In genomic region chr12:104901320-104901719, GRCm38 (mm10) we compare ENCODE assay signal across 14 mouse cellular contexts. TPM values are rescaled to one million over a fixed set of nuclear protein-coding genes. Genes with fewer than 3 reads are reported as not detected.
DNase-seq lines count a peak whose midpoint lies in the region; ATAC-seq and TF ChIP-seq lines count a peak whose summit lies in the region.
"Had no signal": no experiment of that assay in that cellular context is flagged by ENCODE, and none has a peak within 500 bp of the region (broad histone marks: within the 10 kb centered on the region; RNA-seq: fewer than 3 reads in every experiment).

No protein-coding gene starts in this region.

- TF ChIP-seq POLR2A in lung, adult 2 months (IDR thresholded peaks at IDR 0.05; ENCODE audit: borderline replicate concordance, extremely low read depth, low read depth, low read length), result no peak

- no peaks in the 10 kb centered on the region for H3K9me3 ChIP-seq in lung, embryonic 14.5 days (ENCODE audit: low read depth, low read length)
- no peaks in the 10 kb centered on the region for H3K9me3 ChIP-seq in embryonic facial prominence, embryonic 14.5 days (ENCODE audit: control insufficient read depth, low read length)
- no peaks in the 10 kb centered on the region for H3K9me3 ChIP-seq in hindbrain, embryonic 16.5 days (ENCODE audit: control insufficient read depth, low read length)
- no peaks in the 10 kb centered on the region for H3K9me3 ChIP-seq in neural tube, embryonic 14.5 days (ENCODE audit: control insufficient read depth, low read length)

- no peaks in the 10 kb centered on the region; the same call in 1 of the 2 replicates for H3K4me1 ChIP-seq in lung, embryonic 14.5 days (ENCODE audit: insufficient read depth)
- H3K4me1 ChIP-seq in lung, adult 2 months (ENCODE audit: control insufficient read depth, insufficient read depth, low read length), result no peaks in the 10 kb centered on the region
- peaks cover 18% of the 10 kb centered on the region for H3K4me1 ChIP-seq in embryonic facial prominence, embryonic 14.5 days (ENCODE audit: control insufficient read depth, insufficient read depth, low read length)
- peaks cover 12% of the 10 kb centered on the region for H3K4me1 ChIP-seq in hindbrain, embryonic 16.5 days (ENCODE audit: control insufficient read depth, insufficient read depth, low read depth, low read length)
- peaks cover 4% of the 10 kb centered on the region; the same call in 1 of the 2 replicates for H3K4me1 ChIP-seq in neural tube, embryonic 14.5 days (ENCODE audit: control insufficient read depth, insufficient read depth, low read length)

- no peaks in the 10 kb centered on the region for H3K36me3 ChIP-seq in lung, embryonic 14.5 days (ENCODE audit: insufficient read depth)
- H3K36me3 ChIP-seq in embryonic facial prominence, embryonic 14.5 days (ENCODE audit: control insufficient read depth, insufficient read depth, low read length), result no peaks in the 10 kb centered on the region
- no peaks in the 10 kb centered on the region for H3K36me3 ChIP-seq in hindbrain, embryonic 16.5 days (ENCODE audit: control insufficient read depth, insufficient read depth, low read length)
- H3K36me3 ChIP-seq in neural tube, embryonic 14.5 days (ENCODE audit: control insufficient read depth, insufficient read depth, low read length), result no peaks in the 10 kb centered on the region

- no peak for ATAC-seq in lung, embryonic 14.5 days (ENCODE audit: insufficient read depth)
- peak; percentile 37 for ATAC-seq in embryonic facial prominence, embryonic 14.5 days (ENCODE audit: low read depth)
- ATAC-seq in hindbrain, embryonic 16.5 days, result peak; percentile 34
- ATAC-seq in neural tube, embryonic 14.5 days (ENCODE audit: low read depth), result no peak
- no peak for ATAC-seq in megakaryocyte progenitor cell, adult 5-6 weeks (replicated peaks; ENCODE audit: poor library complexity)

- no peak overlapping the region for H3K4me3 ChIP-seq in lung, embryonic 14.5 days (ENCODE audit: low read depth, low read length)
- H3K4me3 ChIP-seq in lung, adult 2 months (replicated peaks; ENCODE audit: extremely low read depth, low read depth, low read length), result no peak overlapping the region
- no peak overlapping the region for H3K4me3 ChIP-seq in embryonic facial prominence, embryonic 14.5 days (ENCODE audit: low read depth, low read length)
- no peak overlapping the region for H3K4me3 ChIP-seq in hindbrain, embryonic 16.5 days (ENCODE audit: low read length)
- no peak overlapping the region for H3K4me3 ChIP-seq in neural tube, embryonic 14.5 days (ENCODE audit: low read depth, low read length)

- no peak for TF ChIP-seq CTCF in lung, embryonic 14.5 days (IDR thresholded peaks at IDR 0.05; ENCODE audit: low read depth)
- TF ChIP-seq CTCF in lung, adult 2 months (IDR thresholded peaks at IDR 0.05; ENCODE audit: insufficient read depth, low read length), result no peak

- DNase-seq in lung, embryonic 14.5 days, result peak; percentile 18
- no peak for DNase-seq in lung, adult 2 months
- DNase-seq in embryonic facial prominence, embryonic 14.5 days (ENCODE audit: low spot score), result peak; percentile 78
- no peak for DNase-seq in natural killer cell, adult 2 months (ENCODE audit: low spot score in 2 of 2)
- no peak for DNase-seq in ovary, postnatal 36 days (ENCODE audit: low spot score)
- DNase-seq: adrenal gland, postnatal 36 days; right cerebral cortex, postnatal 4 days; thymus, adult 2 months had no signal

- 58% methylated on average over 8 of the region's 8 CpGs for WGBS in lung, embryonic 14.5 days
- WGBS in lung, adult 2 months, result 64% methylated on average over 8 of the region's 8 CpGs
- WGBS in embryonic facial prominence, embryonic 14.5 days, result 40% methylated on average over 8 of the region's 8 CpGs
- 34% methylated on average over 8 of the region's 8 CpGs for WGBS in hindbrain, embryonic 16.5 days
- 9% methylated on average over 8 of the region's 8 CpGs for WGBS in neural tube, embryonic 14.5 days

- H3K4me2 ChIP-seq in lung, embryonic 14.5 days, result no peak overlapping the region
- no peak overlapping the region for H3K4me2 ChIP-seq in embryonic facial prominence, embryonic 14.5 days (ENCODE audit: low read depth, low read length)
- H3K4me2 ChIP-seq in hindbrain, embryonic 16.5 days (ENCODE audit: low read length), result no peak overlapping the region
- no peak overlapping the region for H3K4me2 ChIP-seq in neural tube, embryonic 14.5 days (ENCODE audit: low read depth, low read length)

- H3K27ac ChIP-seq in lung, embryonic 14.5 days (ENCODE audit: low read depth), result no peak overlapping the region
- H3K27ac ChIP-seq in embryonic facial prominence, embryonic 14.5 days (replicated peaks; ENCODE audit: low read depth, low read length), result peak overlapping the region; percentile 74; the same call in 1 of the 2 replicates
- H3K27ac ChIP-seq in hindbrain, embryonic 16.5 days (ENCODE audit: low read depth, low read length), result peak overlapping the region; percentile 19; the same call in 1 of the 2 replicates
- H3K27ac ChIP-seq in neural tube, embryonic 14.5 days (ENCODE audit: low read depth, low read length), result peak overlapping the region; percentile 30
- H3K27ac ChIP-seq: kidney, postnatal 0 days had no signal

- H3K9ac ChIP-seq in lung, embryonic 14.5 days, result no peak overlapping the region
- peak overlapping the region; percentile 35; the same call in 1 of the 2 replicates for H3K9ac ChIP-seq in embryonic facial prominence, embryonic 14.5 days (ENCODE audit: low read depth, low read length)
- H3K9ac ChIP-seq in hindbrain, embryonic 16.5 days (ENCODE audit: low read depth, low read length), result 0 out of 2 replicates have a peak overlapping the region, but pooled peaks have one; percentile 9
- H3K9ac ChIP-seq in neural tube, embryonic 14.5 days (replicated peaks; ENCODE audit: low read depth, low read length), result no peak overlapping the region

- no peaks in the 10 kb centered on the region for H3K27me3 ChIP-seq in lung, embryonic 14.5 days (ENCODE audit: insufficient read depth, low read length)
- no peaks in the 10 kb centered on the region for H3K27me3 ChIP-seq in embryonic facial prominence, embryonic 14.5 days (replicated peaks; ENCODE audit: control insufficient read depth, insufficient read depth, low read length)
- no peaks in the 10 kb centered on the region for H3K27me3 ChIP-seq in hindbrain, embryonic 16.5 days (replicated peaks; ENCODE audit: control insufficient read depth, insufficient read depth, low read length)
- H3K27me3 ChIP-seq in neural tube, embryonic 14.5 days (ENCODE audit: control insufficient read depth, insufficient read depth, low read length), result no peaks in the 10 kb centered on the region

RNA-seq across cellular contexts. Expression of gene Clmn, which starts 36.4 kb away (rescaled TPM):
- polyA plus RNA-seq in lung, embryonic 14.5 days (2014; fragmentation: Nextera tagmentation; extraction: Ambion mirVana), result 2.1 and 2.8 TPM in 2 replicates
- polyA plus RNA-seq in lung, adult 2 months (2012; rRNA removed), result 3.4 and 6.1 TPM in 2 replicates
- polyA plus RNA-seq in embryonic facial prominence, embryonic 14.5 days (2014; fragmentation: Nextera tagmentation; extraction: Ambion mirVana), result 2.4 and 3.2 TPM in 2 replicates
- polyA plus RNA-seq in hindbrain, embryonic 16.5 days (2015; fragmentation: Nextera tagmentation; extraction: Ambion mirVana), result 1.2 TPM in 2 replicates
- polyA plus RNA-seq in neural tube, embryonic 14.5 days (2014; fragmentation: Nextera tagmentation; extraction: Ambion mirVana), result 0.79 and 1.7 TPM in 2 replicates
- total RNA-seq in megakaryocyte progenitor cell, adult 5-6 weeks (2015), result 0.10 TPM in 1 of 2 replicates, not detected in the other
- total RNA-seq in megakaryocyte progenitor cell, adult 5-6 weeks (2017), result not detected in 2 replicates
- total RNA-seq: megakaryocyte-erythroid progenitor cell, adult 5-6 weeks; MEL had no signal

Comparison
In these comparisons a context has a peak if more than half of its experiments do, and no peak if none do; other contexts are left out.
1. DNase-seq: peak in lung, embryonic 14.5 days (single experiment) and embryonic facial prominence, embryonic 14.5 days (single experiment); none in lung, adult 2 months (single experiment), natural killer cell, adult 2 months (0 of 2) and ovary, postnatal 36 days (single experiment).
2. ATAC-seq: peak in embryonic facial prominence, embryonic 14.5 days (single experiment) and hindbrain, embryonic 16.5 days (single experiment); none in lung, embryonic 14.5 days (single experiment), neural tube, embryonic 14.5 days (single experiment) and megakaryocyte progenitor cell, adult 5-6 weeks (single experiment).
3. H3K9ac ChIP-seq: peak in embryonic facial prominence, embryonic 14.5 days (single experiment) and hindbrain, embryonic 16.5 days (single experiment); none in lung, embryonic 14.5 days (single experiment) and neural tube, embryonic 14.5 days (single experiment).